Mouse (Mus musculus): ENCODE results near the gene Fam149b. TPM values are rescaled to one million over a fixed set of nuclear protein-coding genes. Genes with fewer than 3 reads are reported as not detected.
"Not testable (repeated sequence)": the region's sequence is repeated elsewhere in the genome, so short reads cannot be mapped to it uniquely, and the experiment has no call there.

Fam149b gene
- polyA plus RNA-seq (2016; fragmentation: Nextera tagmentation; extraction: Ambion mirVana): 42.8 and 45.4 TPM in 2 replicates

- Histone ChIP-seq H3K4me1 (peaks cover 16% of the 10 kb centered on the region), H3K27me3 (replicated peaks; ENCODE audit: low read depth, poor library complexity, severe bottlenecking) (no peaks in the 10 kb centered on the region), H3K36me3 (replicated peaks) (peaks cover 53% of the 10 kb centered on the region), H3K4me3 (peak within 1 kb of the TSS; percentile 81), H3K9me3 (no peaks in the 10 kb centered on the region), H3K27ac (replicated peaks) (peak within 1 kb of the TSS; percentile 96)
- peak; percentile 94 for DNase-seq (ENCODE audit: low spot score)
- under 1% methylated on average over 42 of the region's 42 CpGs for WGBS
These were observed at the start of gene Fam149b, which contains the start of gene Ecd for GRCm38 (mm10) chr14:20347991-20348541. Gene Fam149b, plus strand, starts transcription at chr14:20348162. Gene Ecd, minus strand, starts transcription at chr14:20348121.

GRCm38 (mm10) chr14:20305085-20305484 is 42.9 kb upstream of the Fam149b start:
- not testable (repeated sequence) for DNase-seq (ENCODE audit: low spot score); H3K4me1 ChIP-seq; H3K27ac ChIP-seq (replicated peaks); H3K4me3 ChIP-seq; H3K27me3 ChIP-seq (replicated peaks; ENCODE audit: low read depth, poor library complexity, severe bottlenecking); H3K9me3 ChIP-seq
- H3K36me3 ChIP-seq (replicated peaks): peaks cover 20% of the 10 kb centered on the region
- 64% methylated on average over 2 of the region's 2 CpGs for WGBS

DNA sequence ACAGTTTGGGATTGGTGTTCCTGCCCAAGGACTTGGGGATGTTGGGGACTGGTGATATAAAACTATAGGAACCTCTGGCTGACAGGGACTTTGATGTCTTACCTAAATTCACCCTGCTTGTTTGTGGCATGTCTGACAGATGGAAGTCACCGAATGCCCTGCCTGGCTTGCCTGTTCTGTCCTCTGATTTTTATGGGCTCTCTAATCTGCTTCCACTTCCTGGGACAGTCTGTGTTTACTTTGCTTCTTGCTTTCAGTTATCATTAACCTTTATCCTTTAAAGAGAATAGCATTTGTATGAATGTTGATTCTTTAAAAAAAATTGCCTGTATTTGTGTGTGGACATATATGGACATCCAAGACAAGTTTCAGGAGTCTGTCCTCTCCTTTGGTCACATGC is 32.8 kb upstream of the Fam149b start:
- H3K9me3 ChIP-seq: no peaks in the 10 kb centered on the region
- DNase-seq (ENCODE audit: low spot score): no peak
- no peaks in the 10 kb centered on the region for H3K27me3 ChIP-seq (replicated peaks; ENCODE audit: low read depth, poor library complexity, severe bottlenecking)
- H3K4me1 ChIP-seq: no peaks in the 10 kb centered on the region
- peaks cover 36% of the 10 kb centered on the region for H3K36me3 ChIP-seq (replicated peaks)
- H3K4me3 ChIP-seq: no peak overlapping the region
- H3K27ac ChIP-seq (replicated peaks): no peak overlapping the region
- 89% methylated on average over 1 of the region's 1 CpGs for WGBS

GRCm38 (mm10) chr14:20319420-20319819 is 28.5 kb upstream of the Fam149b start:
- DNase-seq (ENCODE audit: low spot score): peak; percentile 43
- WGBS: 80% methylated on average over 3 of the region's 3 CpGs
- no peak overlapping the region for H3K27ac ChIP-seq (replicated peaks)

DNA sequence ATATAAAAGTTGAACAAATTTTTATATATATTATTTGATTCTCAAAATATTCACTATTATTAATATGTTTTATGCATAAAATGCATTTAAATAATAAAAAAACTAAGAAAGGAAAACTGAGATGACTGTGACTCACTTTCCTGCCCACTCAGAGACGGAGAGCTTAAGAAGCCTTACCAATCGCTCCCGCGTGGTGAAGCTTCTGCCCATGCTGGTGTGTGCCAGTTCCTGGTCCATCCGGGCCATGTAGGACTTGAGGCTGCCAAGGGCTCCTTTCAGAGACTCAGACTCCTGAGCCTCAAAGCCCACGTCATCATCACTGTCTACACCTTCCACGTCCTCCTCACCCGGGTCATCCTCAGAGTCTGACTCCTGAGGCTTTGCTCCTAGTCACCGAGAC is 23.8 kb upstream of the Fam149b start:
- Histone ChIP-seq H3K27me3 (replicated peaks; ENCODE audit: low read depth, poor library complexity, severe bottlenecking) (no peaks in the 10 kb centered on the region), H3K36me3 (replicated peaks) (peaks cover 97% of the 10 kb centered on the region), H3K27ac (replicated peaks) (no peak overlapping the region), H3K4me1 (no peaks in the 10 kb centered on the region), H3K9me3 (no peaks in the 10 kb centered on the region), H3K4me3 (no peak overlapping the region)
- whole genome bisulfite sequencing: 94% methylated on average over 9 of the region's 9 CpGs
- no peak for DNase-seq (ENCODE audit: low spot score)

More at GRCm38 (mm10) chr14:20319420-20319819, 28.5 kb upstream of the Fam149b start:
- Histone ChIP-seq H3K36me3 (replicated peaks) (peaks cover 69% of the 10 kb centered on the region), H3K9me3 (no peaks in the 10 kb centered on the region), H3K27me3 (replicated peaks; ENCODE audit: low read depth, poor library complexity, severe bottlenecking) (no peaks in the 10 kb centered on the region), H3K4me3 (no peak overlapping the region), H3K4me1 (no peaks in the 10 kb centered on the region)

- peak; percentile 59 for DNase-seq (ENCODE audit: low spot score)
- peaks cover 95% of the 10 kb centered on the region for H3K36me3 ChIP-seq (replicated peaks)
- H3K4me1 ChIP-seq: no peaks in the 10 kb centered on the region
- H3K27ac ChIP-seq (replicated peaks): no peak overlapping the region
- no peaks in the 10 kb centered on the region for H3K27me3 ChIP-seq (replicated peaks; ENCODE audit: low read depth, poor library complexity, severe bottlenecking)
- 65% methylated on average over 9 of the region's 9 CpGs for WGBS
- H3K4me3 ChIP-seq: no peak overlapping the region
- no peaks in the 10 kb centered on the region for H3K9me3 ChIP-seq
These were observed 19.5 kb upstream of the Fam149b start for GRCm38 (mm10) chr14:20328474-20328873.

DNA sequence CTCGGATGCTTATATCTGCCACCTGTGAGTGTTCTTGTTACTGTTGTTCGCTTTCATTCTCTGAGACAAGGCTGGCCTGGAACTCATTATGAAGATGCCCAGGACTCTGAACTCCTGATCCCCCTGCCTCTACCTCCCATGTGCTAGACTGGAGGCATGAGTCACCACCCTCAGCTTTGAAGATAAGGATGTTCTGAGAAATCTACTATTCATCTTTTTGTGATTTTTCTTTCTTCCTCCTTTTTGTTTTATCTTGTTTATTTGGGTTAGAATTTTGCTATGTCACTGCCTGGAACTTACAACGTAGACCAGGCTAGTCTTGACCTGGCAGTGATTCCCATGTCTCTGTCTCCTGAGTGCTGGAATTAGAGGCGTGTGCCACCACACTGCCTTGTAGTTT is 16.6 kb upstream of the Fam149b start:
- no peak overlapping the region for H3K27ac ChIP-seq (replicated peaks)
- no peaks in the 10 kb centered on the region for H3K9me3 ChIP-seq
- no peak overlapping the region for H3K4me3 ChIP-seq
- H3K36me3 ChIP-seq (replicated peaks): peaks cover 98% of the 10 kb centered on the region
- H3K27me3 ChIP-seq (replicated peaks; ENCODE audit: low read depth, poor library complexity, severe bottlenecking): no peaks in the 10 kb centered on the region
- 90% methylated on average over 4 of the region's 4 CpGs for WGBS
- DNase-seq (ENCODE audit: low spot score): no peak
- no peaks in the 10 kb centered on the region for H3K4me1 ChIP-seq

DNA sequence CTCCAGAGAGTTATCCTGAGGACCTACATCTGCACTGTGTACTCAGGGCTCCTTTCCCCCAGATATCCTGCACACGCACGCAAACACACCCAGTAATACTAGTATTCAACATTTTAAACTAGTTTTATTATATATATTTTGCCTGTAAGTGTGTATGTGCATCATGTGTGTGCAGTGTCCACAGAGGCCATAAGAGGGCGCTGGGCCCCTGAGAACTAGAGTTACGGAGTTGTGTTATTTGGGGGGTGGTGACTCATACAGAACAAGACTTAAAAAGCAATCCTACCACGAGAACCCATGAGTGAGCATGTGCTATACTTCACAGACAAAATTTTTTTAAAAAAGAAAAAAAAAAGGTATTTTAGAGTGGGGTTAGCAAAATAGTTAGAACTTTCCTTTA is 8.5 kb upstream of the Fam149b start:
- Histone ChIP-seq H3K4me3 (no peak overlapping the region), H3K36me3 (replicated peaks) (peaks cover 94% of the 10 kb centered on the region)
- 96% methylated on average over 5 of the region's 5 CpGs for WGBS

DNA sequence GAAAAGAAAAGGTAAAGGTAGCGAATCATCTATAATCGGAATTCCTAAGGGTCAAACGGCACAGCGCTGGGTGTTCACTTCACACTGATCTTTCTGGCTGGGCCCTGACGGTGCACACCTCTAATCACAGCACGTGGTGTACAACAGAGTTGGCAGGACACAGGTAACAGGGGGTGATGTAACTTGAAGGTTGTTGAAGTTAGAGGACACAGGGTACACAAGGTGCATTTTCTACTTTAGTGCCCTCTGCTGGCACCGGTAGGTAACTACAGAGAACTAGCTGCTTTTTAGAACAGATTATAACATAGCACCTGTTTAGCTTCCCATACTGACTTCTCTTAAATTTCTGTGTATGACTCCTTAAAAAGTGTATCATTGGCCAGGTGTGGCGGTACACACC is 7.8 kb upstream of the Fam149b start:
- H3K4me1 ChIP-seq: no peaks in the 10 kb centered on the region
- H3K27me3 ChIP-seq (replicated peaks; ENCODE audit: low read depth, poor library complexity, severe bottlenecking): no peaks in the 10 kb centered on the region
- no peaks in the 10 kb centered on the region for H3K9me3 ChIP-seq
- no peak overlapping the region for H3K27ac ChIP-seq (replicated peaks)
- peaks cover 94% of the 10 kb centered on the region for H3K36me3 ChIP-seq (replicated peaks)
- DNase-seq (ENCODE audit: low spot score): no peak
- no peak overlapping the region for H3K4me3 ChIP-seq
- 85% methylated on average over 8 of the region's 8 CpGs for WGBS

More for the DNA sequence above, 8.5 kb upstream of the Fam149b start:
- no peaks in the 10 kb centered on the region for H3K4me1 ChIP-seq
- no peaks in the 10 kb centered on the region for H3K27me3 ChIP-seq (replicated peaks; ENCODE audit: low read depth, poor library complexity, severe bottlenecking)
- DNase-seq (ENCODE audit: low spot score): no peak
- no peak overlapping the region for H3K27ac ChIP-seq (replicated peaks)
- H3K9me3 ChIP-seq: no peaks in the 10 kb centered on the region

GRCm38 (mm10) chr14:20340866-20341265 is 7.1 kb upstream of the Fam149b start:
- H3K4me1 ChIP-seq: no peaks in the 10 kb centered on the region
- WGBS: 77% methylated on average over 7 of the region's 7 CpGs

GRCm38 (mm10) chr14:20345885-20346284 is 2.1 kb upstream of the Fam149b start:
- Histone ChIP-seq H3K9me3 (no peaks in the 10 kb centered on the region), H3K27me3 (replicated peaks; ENCODE audit: low read depth, poor library complexity, severe bottlenecking) (no peaks in the 10 kb centered on the region), H3K27ac (replicated peaks) (no peak overlapping the region), H3K4me1 (peaks cover 16% of the 10 kb centered on the region), H3K36me3 (replicated peaks) (peaks cover 51% of the 10 kb centered on the region), H3K4me3 (no peak overlapping the region)
- 95% methylated on average over 9 of the region's 9 CpGs for WGBS
- no peak for DNase-seq (ENCODE audit: low spot score)

More at GRCm38 (mm10) chr14:20340866-20341265, 7.1 kb upstream of the Fam149b start:
- Histone ChIP-seq H3K36me3 (replicated peaks) (peaks cover 94% of the 10 kb centered on the region), H3K4me3 (no peak overlapping the region), H3K9me3 (no peaks in the 10 kb centered on the region), H3K27me3 (replicated peaks; ENCODE audit: low read depth, poor library complexity, severe bottlenecking) (no peaks in the 10 kb centered on the region), H3K27ac (replicated peaks) (no peak overlapping the region)
- no peak for DNase-seq (ENCODE audit: low spot score)

GRCm38 (mm10) chr14:20347441-20347990 is 446 bp upstream of the Fam149b start:
- WGBS: 4% methylated on average over 15 of the region's 15 CpGs
- no peaks in the 10 kb centered on the region for H3K27me3 ChIP-seq (replicated peaks; ENCODE audit: low read depth, poor library complexity, severe bottlenecking)
- H3K9me3 ChIP-seq: no peaks in the 10 kb centered on the region
- peaks cover 51% of the 10 kb centered on the region for H3K36me3 ChIP-seq (replicated peaks)
- H3K4me3 ChIP-seq: peak overlapping the region; percentile 81
- peak overlapping the region; percentile 96 for H3K27ac ChIP-seq (replicated peaks)
- H3K4me1 ChIP-seq: peaks cover 16% of the 10 kb centered on the region
- DNase-seq (ENCODE audit: low spot score): no peak

DNA sequence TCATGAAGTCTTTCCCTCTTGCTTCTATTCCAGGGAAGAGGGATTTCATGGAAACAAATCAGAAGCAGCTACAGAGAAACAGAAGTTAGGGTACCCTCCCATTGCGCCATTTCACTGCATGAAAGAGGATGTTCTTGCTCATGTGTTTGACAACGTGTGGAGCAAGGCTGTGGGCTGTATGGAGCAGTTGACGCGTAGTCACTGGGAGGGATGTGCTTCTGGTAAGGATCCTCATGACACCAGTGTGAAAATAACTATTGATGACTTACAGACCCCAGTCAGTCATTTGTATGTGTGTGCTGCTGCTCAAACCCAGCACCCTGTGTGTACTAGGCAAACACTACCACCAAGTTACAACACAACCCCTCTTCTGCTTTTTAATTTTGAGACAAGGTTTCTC is 15.3 kb downstream of the Fam149b start:
- H3K27me3 ChIP-seq (replicated peaks; ENCODE audit: low read depth, poor library complexity, severe bottlenecking): no peaks in the 10 kb centered on the region
- 94% methylated on average over 4 of the region's 4 CpGs for WGBS
- H3K9me3 ChIP-seq: no peaks in the 10 kb centered on the region
- H3K4me3 ChIP-seq: no peak overlapping the region
- H3K27ac ChIP-seq (replicated peaks): no peak overlapping the region
- no peaks in the 10 kb centered on the region for H3K4me1 ChIP-seq
- no peak for DNase-seq (ENCODE audit: low spot score)
- H3K36me3 ChIP-seq (replicated peaks): peaks cover 98% of the 10 kb centered on the region

Data from embryonic facial prominence, embryonic 10.5 days (tissue).